Mouse (Mus musculus): ENCODE data around the gene Rcsd1. TPM values are rescaled to one million over a fixed set of nuclear protein-coding genes. Genes with fewer than 3 reads are reported as not detected.

Rcsd1 gene
- 17.7 and 19.6 TPM in 2 replicates for polyA plus RNA-seq (2016; fragmentation: Nextera tagmentation; extraction: Ambion mirVana)

DNA sequence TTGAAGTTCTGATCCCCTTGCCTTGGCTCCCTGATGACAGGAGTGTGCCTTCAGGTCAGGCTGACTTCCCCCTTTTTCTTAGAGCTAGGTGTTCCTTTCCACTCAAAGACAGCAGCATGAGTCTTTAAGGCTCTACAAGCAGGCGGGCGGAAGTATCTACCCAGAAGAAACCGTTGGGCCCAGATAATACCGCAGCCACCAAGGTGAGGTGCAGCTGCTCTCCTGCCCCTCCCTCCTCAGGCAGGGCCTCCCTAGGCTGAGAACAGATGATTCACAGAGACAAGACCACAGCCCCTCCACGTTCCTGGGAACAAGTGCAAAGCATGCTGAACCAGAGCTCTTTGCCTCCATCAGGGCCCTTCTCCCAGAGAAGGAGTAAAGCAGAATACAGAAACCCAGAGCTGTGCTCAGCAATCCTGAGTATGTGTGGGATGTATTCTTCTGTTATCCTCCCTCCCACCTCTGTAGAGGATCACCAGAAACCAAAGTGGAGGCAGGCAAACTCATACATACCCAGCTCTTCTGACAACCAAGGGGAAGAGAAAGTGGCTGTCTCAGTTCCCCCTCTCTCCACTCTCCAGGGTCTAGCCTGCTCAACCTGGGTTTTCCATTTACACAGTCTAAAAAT, at the start of gene Rcsd1:
Gene Rcsd1, minus strand, starts transcription at position 129 of the 628 bp plus-strand sequence.
- peaks cover 8% of the 10 kb centered on the region for H3K27me3 ChIP-seq
- no peak within 1 kb of the TSS for H3K4me3 ChIP-seq
- H3K27ac ChIP-seq: no peak within 1 kb of the TSS
- H3K4me2 ChIP-seq (replicated peaks): peak within 1 kb of the TSS; percentile 89; the same call in 1 of the 2 replicates
- ATAC-seq (ENCODE audit: insufficient number of reproducible peaks, insufficient read depth, low FRiP score, low TSS enrichment): no peak
- 62% methylated on average over 5 of the region's 5 CpGs for WGBS
- no peaks in the 10 kb centered on the region for H3K36me3 ChIP-seq
- no peaks in the 10 kb centered on the region for H3K9me3 ChIP-seq
- H3K4me1 ChIP-seq: peaks cover 5% of the 10 kb centered on the region
- no peak within 1 kb of the TSS for H3K9ac ChIP-seq

DNA sequence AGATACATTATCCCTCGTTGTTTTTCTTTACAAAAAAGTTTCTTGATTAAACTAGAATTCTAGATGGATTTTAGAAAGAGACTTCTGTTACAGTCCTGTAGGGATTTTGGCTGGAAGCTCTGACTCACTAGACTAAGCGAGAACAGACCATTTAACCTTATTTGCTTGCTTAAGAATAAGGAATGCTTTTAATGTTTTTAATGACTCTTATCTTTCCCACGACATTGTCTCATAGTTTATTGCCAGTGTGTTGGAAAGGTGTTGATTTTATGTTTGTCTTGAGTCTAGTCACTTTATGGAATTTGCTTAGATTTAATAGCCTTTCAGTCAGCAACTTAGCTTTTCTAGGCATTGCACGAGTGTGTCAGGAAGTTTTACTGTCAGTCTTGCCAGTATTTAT, 45.6 kb upstream of the Rcsd1 start:
- Histone ChIP-seq H3K4me3 (no peak overlapping the region), H3K4me1 (no peaks in the 10 kb centered on the region), H3K9ac (no peak overlapping the region), H3K9me3 (peaks cover 3% of the 10 kb centered on the region; the same call in 1 of the 2 replicates), H3K27ac (no peak overlapping the region), H3K36me3 (no peaks in the 10 kb centered on the region), H3K4me2 (replicated peaks) (no peak overlapping the region), H3K27me3 (no peaks in the 10 kb centered on the region)
- ATAC-seq (ENCODE audit: insufficient number of reproducible peaks, insufficient read depth, low FRiP score, low TSS enrichment): no peak
- WGBS: 55% methylated on average over 4 of the region's 4 CpGs

DNA sequence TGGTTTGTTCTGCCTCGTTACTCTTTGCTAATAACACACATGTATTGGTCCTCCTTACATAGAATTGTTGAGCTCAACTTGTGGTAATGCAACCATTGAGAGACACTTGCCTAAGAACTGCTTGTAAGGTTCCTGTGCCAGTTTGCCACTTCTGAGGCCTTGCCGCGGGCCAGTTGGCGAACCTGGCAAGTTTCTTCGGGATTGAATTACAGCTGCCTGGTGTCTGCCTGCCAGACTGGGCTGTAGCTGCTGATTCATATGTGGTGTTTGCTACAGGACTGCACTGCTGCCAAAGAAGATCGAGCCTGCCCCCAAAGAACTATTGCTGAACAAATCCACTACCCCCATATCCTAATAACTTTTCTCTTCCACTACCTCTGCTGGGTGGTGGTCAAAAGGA, 44.6 kb upstream of the Rcsd1 start:
- Histone ChIP-seq H3K27ac (no peak overlapping the region), H3K9ac (no peak overlapping the region), H3K36me3 (no peaks in the 10 kb centered on the region), H3K4me1 (no peaks in the 10 kb centered on the region), H3K9me3 (peaks cover 3% of the 10 kb centered on the region; the same call in 1 of the 2 replicates), H3K4me3 (no peak overlapping the region), H3K4me2 (replicated peaks) (no peak overlapping the region), H3K27me3 (no peaks in the 10 kb centered on the region)
- no peak for ATAC-seq (ENCODE audit: insufficient number of reproducible peaks, insufficient read depth, low FRiP score, low TSS enrichment)
- WGBS: 85% methylated on average over 6 of the region's 6 CpGs

DNA sequence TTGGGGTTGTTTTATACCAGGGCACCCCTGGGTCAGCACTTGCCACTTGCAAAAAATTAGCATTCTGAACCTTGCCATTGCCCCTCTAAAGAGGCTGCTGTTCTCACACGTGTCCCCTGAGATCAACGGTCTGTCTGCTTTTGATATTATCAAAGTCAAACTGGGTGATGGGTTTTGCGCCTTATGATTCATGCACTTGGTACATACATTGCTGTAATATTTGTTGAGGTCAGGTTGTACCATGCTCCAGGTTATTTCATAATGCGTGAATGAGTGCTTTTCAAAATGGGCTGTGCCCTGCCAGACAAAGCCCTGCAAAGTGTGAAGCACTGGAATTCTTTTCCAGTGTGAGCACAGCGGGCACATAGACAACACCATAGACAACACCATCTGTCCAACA, 42.3 kb upstream of the Rcsd1 start:
- ATAC-seq (ENCODE audit: insufficient number of reproducible peaks, insufficient read depth, low FRiP score, low TSS enrichment): no peak

DNA sequence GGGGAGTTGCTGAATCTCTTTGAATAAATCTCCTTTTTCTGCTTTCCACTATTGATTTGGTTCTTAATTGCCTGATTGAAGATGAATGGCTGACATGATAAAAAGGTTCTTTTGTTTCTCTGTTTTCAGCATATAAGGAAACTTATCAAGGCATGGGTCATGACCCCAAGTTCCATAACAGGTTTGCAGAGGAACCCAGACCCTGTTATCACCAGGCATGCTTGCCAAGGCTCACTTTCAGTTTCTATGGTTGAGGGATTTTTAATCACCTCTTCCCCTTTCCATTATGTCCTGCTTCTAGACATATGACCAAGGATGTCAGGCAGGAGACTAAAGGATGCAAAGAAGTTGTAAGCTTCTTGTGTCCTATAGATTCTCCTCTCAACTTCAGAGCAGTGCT, 41.6 kb upstream of the Rcsd1 start:
- H3K4me1 ChIP-seq: no peaks in the 10 kb centered on the region
- H3K4me2 ChIP-seq (replicated peaks): no peak overlapping the region
- H3K9me3 ChIP-seq: peaks cover 3% of the 10 kb centered on the region; the same call in 1 of the 2 replicates
- no peaks in the 10 kb centered on the region for H3K36me3 ChIP-seq
- no peak overlapping the region for H3K9ac ChIP-seq
- H3K27me3 ChIP-seq: no peaks in the 10 kb centered on the region
- no peak for ATAC-seq (ENCODE audit: insufficient number of reproducible peaks, insufficient read depth, low FRiP score, low TSS enrichment)
- H3K4me3 ChIP-seq: no peak overlapping the region
- H3K27ac ChIP-seq: no peak overlapping the region

More for the DNA sequence above, 42.3 kb upstream of the Rcsd1 start:
- H3K36me3 ChIP-seq: no peaks in the 10 kb centered on the region
- no peak overlapping the region for H3K4me2 ChIP-seq (replicated peaks)
- H3K4me3 ChIP-seq: no peak overlapping the region
- no peak overlapping the region for H3K27ac ChIP-seq
- WGBS: 80% methylated on average over 5 of the region's 5 CpGs
- H3K27me3 ChIP-seq: no peaks in the 10 kb centered on the region
- H3K4me1 ChIP-seq: no peaks in the 10 kb centered on the region
- H3K9me3 ChIP-seq: peaks cover 3% of the 10 kb centered on the region; the same call in 1 of the 2 replicates
- no peak overlapping the region for H3K9ac ChIP-seq

DNA sequence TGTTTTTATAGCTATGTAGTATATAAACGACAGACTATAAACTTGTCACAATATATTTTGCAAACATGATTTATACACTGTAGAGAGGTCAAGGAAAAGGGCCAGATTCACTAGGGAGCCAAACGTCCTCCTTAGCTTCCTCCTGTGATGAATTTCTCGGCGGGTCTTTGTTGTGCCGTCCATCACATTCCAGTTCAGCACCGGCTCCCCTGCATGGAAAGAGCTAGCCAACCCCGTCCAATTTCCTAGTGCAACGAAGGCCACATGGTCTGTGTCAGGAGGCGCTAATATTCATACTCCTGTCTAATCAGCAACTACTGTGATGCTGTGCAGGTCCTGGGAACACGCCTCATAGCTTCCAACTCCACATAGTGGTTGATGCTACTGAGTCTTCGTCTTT, 38.5 kb upstream of the Rcsd1 start:
- no peak for ATAC-seq (ENCODE audit: insufficient number of reproducible peaks, insufficient read depth, low FRiP score, low TSS enrichment)
- 56% methylated on average over 11 of the region's 11 CpGs for WGBS
- Histone ChIP-seq H3K36me3 (no peaks in the 10 kb centered on the region), H3K27ac (no peak overlapping the region), H3K9ac (no peak overlapping the region), H3K9me3 (no peaks in the 10 kb centered on the region), H3K4me1 (no peaks in the 10 kb centered on the region), H3K4me2 (replicated peaks) (no peak overlapping the region), H3K27me3 (no peaks in the 10 kb centered on the region), H3K4me3 (no peak overlapping the region)

DNA sequence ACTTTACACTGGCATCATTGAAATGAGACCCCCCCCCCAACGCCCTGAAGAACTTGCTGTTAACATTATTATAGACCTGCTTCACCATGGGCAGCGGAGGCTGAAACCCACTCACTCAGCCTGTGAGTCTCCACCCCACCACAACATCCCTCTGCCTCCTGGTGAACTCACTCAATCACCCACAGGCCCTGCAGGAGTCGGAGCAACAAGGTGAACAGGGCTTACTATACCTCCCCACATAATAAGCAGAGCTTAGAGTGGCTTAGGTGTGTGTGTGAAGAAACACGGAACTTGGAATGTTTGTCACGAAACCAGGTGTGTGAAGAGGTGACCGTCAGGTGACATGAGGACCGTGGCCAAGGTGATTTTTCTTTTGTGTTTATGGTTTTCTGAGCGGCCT, 32.4 kb upstream of the Rcsd1 start:
- H3K4me2 ChIP-seq (replicated peaks): no peak overlapping the region
- 90% methylated on average over 8 of the region's 8 CpGs for WGBS
- no peak overlapping the region for H3K9ac ChIP-seq
- no peaks in the 10 kb centered on the region for H3K4me1 ChIP-seq
- no peaks in the 10 kb centered on the region for H3K9me3 ChIP-seq
- H3K36me3 ChIP-seq: no peaks in the 10 kb centered on the region
- H3K27ac ChIP-seq: no peak overlapping the region
- no peaks in the 10 kb centered on the region for H3K27me3 ChIP-seq
- no peak for ATAC-seq (ENCODE audit: insufficient number of reproducible peaks, insufficient read depth, low FRiP score, low TSS enrichment)
- no peak overlapping the region for H3K4me3 ChIP-seq

DNA sequence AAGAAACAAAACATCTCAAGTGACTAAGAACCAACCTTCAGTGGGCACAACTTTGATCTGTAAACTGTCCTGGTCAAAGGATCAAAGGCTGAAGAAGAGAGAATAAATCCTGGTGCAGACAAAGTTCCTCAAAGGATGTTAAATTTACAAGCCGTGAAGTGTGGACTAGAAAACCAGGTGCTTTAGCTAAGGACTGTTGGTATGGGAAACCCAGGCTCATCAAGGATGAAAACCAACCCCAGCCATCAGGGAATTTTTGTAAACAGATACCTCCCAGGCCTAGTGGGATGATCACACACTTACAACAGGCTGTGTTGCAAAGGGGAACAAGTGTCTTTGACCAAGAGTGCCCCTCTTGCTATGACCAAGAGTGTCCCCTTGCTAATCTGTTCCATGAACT, 29.4 kb upstream of the Rcsd1 start:
- H3K27ac ChIP-seq: no peak overlapping the region
- no peaks in the 10 kb centered on the region for H3K9me3 ChIP-seq
- no peak overlapping the region for H3K4me2 ChIP-seq (replicated peaks)
- no peak overlapping the region for H3K4me3 ChIP-seq
- H3K36me3 ChIP-seq: no peaks in the 10 kb centered on the region
- no peaks in the 10 kb centered on the region for H3K27me3 ChIP-seq
- ATAC-seq (ENCODE audit: insufficient number of reproducible peaks, insufficient read depth, low FRiP score, low TSS enrichment): no peak
- no peaks in the 10 kb centered on the region for H3K4me1 ChIP-seq
- 77% methylated on average over 1 of the region's 1 CpGs for WGBS
- H3K9ac ChIP-seq: no peak overlapping the region

DNA sequence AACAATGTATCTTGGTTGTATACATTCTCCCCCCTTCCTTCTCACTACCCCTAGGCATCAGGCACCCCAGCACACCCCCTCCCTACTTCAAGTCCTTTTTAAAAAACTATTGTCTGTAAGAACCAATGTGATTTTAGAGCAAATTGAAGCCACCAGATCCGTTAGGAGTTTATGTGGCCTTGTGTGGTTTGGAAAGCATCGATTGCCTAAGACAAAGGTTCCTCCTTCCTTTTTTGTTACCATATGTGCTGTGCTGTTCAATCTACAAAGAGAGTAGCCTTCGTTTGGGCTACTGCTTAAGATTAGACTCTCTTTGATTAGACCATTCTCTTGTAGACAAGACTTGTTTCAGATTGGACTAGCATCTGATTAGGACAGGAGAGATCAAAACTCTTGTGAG, 28.3 kb upstream of the Rcsd1 start:
- no peak overlapping the region for H3K27ac ChIP-seq
- no peak overlapping the region for H3K4me2 ChIP-seq (replicated peaks)
- H3K36me3 ChIP-seq: no peaks in the 10 kb centered on the region
- no peak overlapping the region for H3K9ac ChIP-seq
- H3K4me1 ChIP-seq: no peaks in the 10 kb centered on the region
- ATAC-seq (ENCODE audit: insufficient number of reproducible peaks, insufficient read depth, low FRiP score, low TSS enrichment): no peak
- 65% methylated on average over 3 of the region's 3 CpGs for WGBS
- no peaks in the 10 kb centered on the region for H3K27me3 ChIP-seq
- no peak overlapping the region for H3K4me3 ChIP-seq
- no peaks in the 10 kb centered on the region for H3K9me3 ChIP-seq

DNA sequence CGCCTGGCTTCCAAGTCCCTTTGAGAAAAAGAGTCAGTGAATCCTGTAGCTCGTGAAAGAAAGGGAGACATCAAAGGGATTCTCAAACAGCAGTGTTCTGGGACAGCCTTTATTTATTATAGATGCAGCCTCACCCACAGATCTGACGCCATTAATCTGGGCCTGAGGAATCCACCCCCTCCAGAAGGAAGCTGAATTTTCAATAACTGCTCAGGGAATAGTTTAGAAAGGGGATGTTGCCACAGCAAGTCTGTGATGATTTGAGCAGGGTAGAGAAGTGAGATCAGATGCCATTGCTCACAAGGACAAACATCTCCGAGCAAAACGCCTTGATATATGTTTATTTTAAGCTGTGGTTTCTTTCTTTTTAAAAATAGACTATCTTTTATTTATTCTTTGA, 27.9 kb upstream of the Rcsd1 start:
- no peak overlapping the region for H3K27ac ChIP-seq
- H3K27me3 ChIP-seq: no peaks in the 10 kb centered on the region
- H3K4me1 ChIP-seq: no peaks in the 10 kb centered on the region
- H3K4me2 ChIP-seq (replicated peaks): no peak overlapping the region
- no peaks in the 10 kb centered on the region for H3K36me3 ChIP-seq
- no peak overlapping the region for H3K4me3 ChIP-seq
- ATAC-seq (ENCODE audit: insufficient number of reproducible peaks, insufficient read depth, low FRiP score, low TSS enrichment): no peak
- no peak overlapping the region for H3K9ac ChIP-seq
- no peaks in the 10 kb centered on the region for H3K9me3 ChIP-seq
- WGBS: 46% methylated on average over 5 of the region's 5 CpGs

DNA sequence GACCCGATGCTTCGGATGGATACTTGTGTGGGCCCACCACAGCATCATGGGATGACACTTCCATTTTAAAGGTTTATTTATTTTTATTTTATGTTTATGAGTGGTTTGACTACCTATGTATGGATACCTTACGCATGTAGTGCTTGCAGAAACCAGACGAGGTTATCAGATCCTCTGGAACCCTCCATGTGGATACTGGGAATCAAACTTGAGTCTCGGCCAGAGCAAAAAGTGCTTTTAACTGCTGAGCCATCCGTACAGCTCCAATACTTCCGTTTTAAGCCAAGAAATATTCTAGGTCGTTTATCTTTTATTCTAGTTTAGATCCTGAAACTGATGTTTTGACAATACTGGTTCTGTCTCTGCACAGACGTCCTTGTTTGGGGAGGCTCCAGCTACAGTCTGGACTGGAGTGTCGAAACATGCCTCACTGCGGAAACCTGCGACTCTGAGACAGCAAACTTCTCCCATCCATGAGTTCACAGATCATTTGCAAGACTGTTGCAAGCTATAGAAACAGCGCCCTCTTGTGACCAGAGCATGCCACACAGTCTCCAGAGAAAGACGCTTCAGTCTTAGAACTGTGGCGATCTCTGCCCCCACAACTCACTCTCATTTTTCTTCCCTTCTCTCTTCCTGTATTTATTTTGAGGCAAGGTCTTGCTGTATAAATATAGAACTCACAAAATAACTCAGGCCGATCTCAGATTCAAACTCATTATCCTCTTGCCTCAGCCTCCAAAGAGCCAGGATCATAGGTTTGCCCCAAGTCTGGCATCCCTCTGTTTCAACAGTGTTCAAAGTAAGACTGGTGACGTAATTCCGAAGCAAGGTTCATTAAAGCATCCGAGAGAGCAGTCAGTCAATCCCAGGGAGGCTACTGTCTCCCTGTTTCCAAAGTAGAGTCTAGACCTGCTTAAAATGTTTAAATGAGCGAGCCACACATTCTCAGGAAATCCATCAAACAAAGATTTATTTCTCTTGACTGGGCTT, 26.6 kb upstream of the Rcsd1 start:
- no peaks in the 10 kb centered on the region for H3K27me3 ChIP-seq
- H3K9me3 ChIP-seq: no peaks in the 10 kb centered on the region
- H3K36me3 ChIP-seq: no peaks in the 10 kb centered on the region
- no peak overlapping the region for H3K4me3 ChIP-seq
- no peaks in the 10 kb centered on the region for H3K4me1 ChIP-seq
- WGBS: 38% methylated on average over 20 of the region's 20 CpGs
- H3K27ac ChIP-seq: no peak overlapping the region
- H3K9ac ChIP-seq: no peak overlapping the region
- peak; percentile 62; the same call in 1 of the 2 replicates for ATAC-seq (ENCODE audit: insufficient number of reproducible peaks, insufficient read depth, low FRiP score, low TSS enrichment)
- H3K4me2 ChIP-seq (replicated peaks): peak overlapping the region; percentile 22; the same call in 1 of the 2 replicates

DNA sequence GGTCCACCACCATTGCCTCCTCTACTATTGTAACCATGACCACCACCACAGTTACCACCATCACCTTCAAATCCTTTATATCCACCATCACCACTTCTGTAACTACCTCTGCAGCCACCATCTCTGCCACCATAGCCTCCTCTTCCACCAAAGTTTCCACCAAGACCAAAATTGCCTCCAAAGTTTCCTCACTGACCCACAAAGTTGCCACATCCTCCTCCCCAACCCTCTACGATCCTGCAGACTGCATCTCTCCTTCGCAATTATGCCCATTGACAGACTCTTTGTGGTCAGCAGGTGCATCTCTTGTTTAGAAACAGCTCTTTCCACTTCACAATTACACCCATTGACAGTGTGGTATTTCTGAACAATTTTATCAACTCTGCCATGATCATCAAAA, 25.3 kb upstream of the Rcsd1 start:
- Histone ChIP-seq H3K4me1 (no peaks in the 10 kb centered on the region), H3K4me3 (no peak overlapping the region), H3K4me2 (replicated peaks) (no peak overlapping the region), H3K36me3 (no peaks in the 10 kb centered on the region), H3K9me3 (no peaks in the 10 kb centered on the region), H3K9ac (no peak overlapping the region), H3K27ac (no peak overlapping the region), H3K27me3 (no peaks in the 10 kb centered on the region)
- ATAC-seq (ENCODE audit: insufficient number of reproducible peaks, insufficient read depth, low FRiP score, low TSS enrichment): no peak
- WGBS: 91% methylated on average over 2 of the region's 2 CpGs

Measured in embryonic facial prominence, embryonic 12.5 days (tissue).